Mouse (Mus musculus) telencephalon, adult 2 months (tissue): ENCODE data around the gene Sclt1.

Source experiments
- DNase-seq: peaks from one replicate; pipeline ENCODE4 v3.0.0-alpha.2; 2011; ENCODE audit warnings: low read depth, low spot score

Sclt1 gene

DNA sequence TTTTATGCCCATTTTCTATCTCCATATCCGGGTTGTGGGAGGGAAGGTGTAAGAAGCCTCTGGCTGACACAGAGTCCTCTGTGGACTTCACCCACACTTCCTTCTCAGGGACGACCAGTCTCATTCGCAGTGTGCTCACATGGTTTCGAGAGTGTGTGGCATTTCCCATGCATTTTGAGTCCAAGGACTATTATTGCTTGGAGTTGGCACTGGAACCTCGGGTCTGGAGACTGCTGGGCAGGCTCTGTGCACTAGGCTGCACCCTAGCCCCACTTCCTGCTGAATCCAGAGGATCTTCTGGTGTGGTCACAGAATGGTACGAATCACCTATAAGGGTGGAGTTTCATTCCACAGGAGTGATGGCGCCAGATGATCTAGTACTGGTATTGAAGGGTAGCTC is 155.4 kb downstream of the Sclt1 start:
- DNase-seq: no peak

DNA sequence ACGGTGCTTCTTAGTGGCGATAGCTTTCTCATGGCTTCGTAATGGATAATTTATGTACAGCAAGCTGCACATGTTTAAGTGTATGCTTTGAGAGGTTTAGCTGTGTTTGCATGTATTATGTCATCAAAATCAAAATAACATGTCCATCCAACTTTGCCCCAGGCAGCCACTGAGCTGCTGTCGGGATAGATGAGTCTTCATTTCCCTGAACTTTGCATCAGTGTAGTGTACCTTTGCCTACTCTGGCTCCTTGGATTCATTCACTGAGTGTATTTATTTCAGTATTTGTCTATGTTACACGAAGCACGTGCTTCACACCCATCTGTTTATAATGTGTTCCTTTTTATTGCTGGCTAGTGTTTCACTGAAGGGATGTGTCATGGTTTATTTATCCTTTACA is 156.0 kb downstream of the Sclt1 start:
- no peak for DNase-seq

DNA sequence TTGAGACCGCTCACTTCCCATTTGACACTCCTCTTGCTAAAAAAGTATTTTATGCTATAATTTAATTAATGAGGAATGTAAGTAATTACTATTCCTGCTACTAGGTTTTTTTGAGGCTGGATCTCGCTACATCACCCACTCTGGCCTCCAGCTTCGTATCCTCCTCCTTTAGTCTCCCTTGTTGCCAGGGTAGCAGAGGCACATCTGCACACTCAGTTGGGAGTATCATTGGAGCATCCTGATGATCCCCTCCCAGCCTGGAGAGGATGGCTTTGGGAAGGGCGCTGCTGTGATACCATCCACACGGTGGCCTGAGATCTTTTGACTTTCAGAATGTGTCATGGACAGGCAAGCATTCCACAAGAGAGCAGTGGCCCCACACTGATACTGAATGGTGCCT is 156.8 kb downstream of the Sclt1 start:
- DNase-seq: no peak

DNA sequence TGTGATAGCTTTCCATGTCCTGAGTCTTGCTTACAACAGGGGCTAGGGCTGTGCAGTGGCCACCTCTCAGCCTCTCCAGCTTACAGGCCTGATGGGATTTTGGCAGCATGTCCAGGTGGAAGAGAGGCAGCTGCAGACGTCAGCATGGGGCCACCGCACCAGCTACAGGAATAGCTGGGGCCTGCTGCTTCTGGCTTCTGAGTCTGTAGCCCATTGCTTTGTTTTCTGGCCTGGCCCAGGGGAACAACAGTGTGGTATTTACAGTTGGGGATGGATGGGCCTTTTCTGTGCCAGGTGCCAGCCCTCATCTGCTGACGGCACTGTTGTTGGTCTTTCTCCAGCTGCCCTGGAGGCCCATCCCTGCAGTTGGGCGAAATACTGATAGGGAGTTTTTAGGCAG is 158.7 kb downstream of the Sclt1 start:
- DNase-seq: no peak

DNA sequence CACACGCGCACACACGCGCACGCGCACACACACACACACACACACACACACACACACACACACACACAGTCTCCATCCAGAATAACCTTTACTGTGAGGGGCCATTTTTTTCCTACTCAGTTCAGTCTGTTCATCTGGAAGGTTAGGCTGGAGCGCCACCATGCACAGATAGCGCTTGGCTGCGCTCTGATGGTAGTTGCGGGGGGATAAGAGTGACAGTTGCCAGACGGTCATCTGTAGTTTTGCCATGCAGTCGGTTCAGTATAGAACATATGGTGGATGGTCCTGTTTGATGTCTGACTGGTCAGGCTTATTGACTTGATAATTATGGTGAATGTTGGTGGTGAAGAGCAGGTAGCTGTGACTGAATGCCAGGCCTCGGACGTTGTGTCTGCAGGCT is 159.2 kb downstream of the Sclt1 start:
- no peak for DNase-seq

DNA sequence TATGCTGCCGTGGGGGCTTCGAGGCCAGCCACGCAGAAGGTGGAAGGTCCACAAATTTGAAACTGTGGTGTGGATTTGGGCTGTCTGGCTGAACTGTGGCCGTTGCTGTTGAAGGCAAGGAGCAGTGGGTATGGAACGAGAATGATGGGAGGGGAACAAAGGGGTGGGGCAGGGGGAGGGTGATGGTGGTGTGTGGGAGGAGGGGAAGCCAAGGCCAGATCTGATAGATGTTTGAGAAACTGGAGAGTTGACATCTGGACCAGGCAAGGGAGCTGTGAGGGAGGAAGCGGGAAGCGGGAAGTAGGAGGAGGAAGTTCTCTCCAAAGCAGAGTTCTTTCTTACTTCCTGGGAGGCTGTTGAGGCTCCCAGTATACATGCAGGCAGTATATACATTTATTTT is 160.1 kb downstream of the Sclt1 start:
- DNase-seq: no peak

DNA sequence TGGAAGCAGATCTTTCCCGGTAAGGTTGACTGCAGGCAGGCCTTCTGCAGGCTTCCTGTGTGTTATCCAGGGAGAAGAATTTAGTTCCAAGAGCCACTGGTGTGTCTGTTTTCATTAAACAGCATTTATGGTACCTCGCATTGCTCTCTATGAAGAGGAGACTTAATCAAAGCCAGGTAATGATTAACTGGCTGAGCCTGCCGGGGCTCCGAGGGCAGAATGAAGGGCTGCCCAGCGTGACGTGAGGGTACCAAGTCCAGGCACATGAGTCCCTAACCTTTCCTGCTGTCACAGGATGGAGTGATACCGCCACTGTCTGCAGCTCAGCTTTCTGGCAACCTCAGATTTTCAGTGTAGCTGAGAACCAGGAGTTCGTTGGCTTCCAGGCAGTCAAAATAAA is 160.9 kb downstream of the Sclt1 start:
- DNase-seq: no peak

DNA sequence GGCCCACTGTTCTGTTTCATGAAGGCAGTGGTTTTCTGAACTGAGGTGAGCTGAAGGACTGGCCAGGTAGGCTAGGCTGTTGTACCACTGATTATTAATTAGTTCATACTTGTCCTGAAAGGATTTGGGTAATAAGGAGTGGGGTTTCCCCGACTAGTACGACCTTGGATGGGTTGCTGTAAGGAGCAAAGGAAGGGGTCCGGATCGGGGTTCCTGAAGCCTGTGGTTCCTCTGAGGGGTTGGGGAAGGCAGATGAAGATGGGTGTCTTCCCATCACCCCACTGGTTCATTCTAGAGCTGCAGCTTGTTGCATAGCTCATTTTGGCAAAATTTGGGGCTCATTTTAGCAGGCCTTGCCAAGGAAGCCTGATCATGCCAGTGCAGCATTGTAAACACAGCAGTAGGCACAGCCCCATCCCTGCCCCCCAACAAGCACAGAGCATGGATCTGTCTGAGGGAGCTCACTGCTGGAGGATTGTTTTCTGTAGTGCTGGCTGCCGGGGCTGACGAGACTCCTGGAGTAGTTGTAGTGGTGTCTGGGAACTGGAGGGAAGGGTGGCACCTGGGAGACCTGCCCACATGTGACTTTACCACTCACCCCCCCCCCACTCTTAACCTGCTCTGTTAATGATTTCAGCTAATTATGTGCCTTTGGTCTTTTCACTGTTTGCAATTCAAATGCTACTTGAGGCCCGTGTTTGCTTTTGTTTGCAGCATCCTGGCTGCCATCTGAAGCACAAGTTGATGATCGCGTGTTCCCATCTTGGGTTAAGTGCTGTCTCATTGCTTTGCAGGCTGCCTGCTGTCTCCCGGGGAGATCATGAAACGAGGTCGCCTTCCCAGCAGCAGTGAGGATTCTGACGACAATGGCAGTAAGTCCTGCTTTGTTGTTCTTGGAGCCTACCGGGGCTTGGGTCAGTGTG is 161.7 kb downstream of the Sclt1 start:
- no peak for DNase-seq

DNA sequence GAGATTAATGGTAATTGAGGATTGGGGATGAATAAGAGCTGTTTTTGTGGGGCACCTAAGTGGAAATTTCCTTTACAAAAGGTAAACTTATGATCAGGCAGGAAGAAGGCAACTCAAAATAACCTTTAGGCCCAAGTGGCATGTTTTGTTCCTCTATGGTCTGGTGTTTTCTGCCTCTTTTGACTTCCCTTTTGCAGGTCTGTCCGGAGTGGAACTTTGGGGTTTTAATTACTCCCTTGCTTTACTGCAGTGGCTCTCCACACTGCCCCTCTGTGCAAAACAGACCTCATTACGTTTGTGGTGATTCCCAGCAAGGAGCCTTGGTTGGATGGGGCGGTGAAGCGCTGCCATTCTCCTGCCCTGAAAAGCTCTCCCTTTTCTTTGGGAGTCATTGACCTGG is 162.4 kb downstream of the Sclt1 start:
- DNase-seq: no peak

DNA sequence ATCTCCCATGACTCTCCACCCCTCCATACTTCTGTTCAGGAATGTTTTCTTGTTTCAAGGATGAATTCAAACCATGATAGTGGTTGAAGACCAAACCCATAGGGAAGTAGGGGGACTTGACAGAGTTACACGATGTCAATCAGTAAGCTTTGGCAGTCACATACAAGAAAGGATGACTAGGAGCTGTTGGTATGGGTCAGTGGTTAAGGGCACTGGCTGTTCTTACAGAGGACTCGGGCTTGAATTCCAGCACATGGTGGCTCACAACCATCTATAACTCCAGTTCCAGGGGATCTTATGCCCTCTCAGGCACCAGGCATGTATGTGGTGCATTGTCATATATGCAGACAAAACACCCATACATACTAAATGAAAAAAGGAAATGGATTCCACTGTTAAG is 165.1 kb downstream of the Sclt1 start:
- no peak for DNase-seq
